Mouse (Mus musculus): Measurements from ENCODE around the gene Eif2b4. TPM values are rescaled to one million over a fixed set of nuclear protein-coding genes. Genes with fewer than 3 reads are reported as not detected.
A peak's percentile ranks its signal among the peaks of the same experiment; 100 is the strongest.

Eif2b4 gene
- polyA plus RNA-seq (2012; rRNA removed) (46.9 and 49.3 TPM in 2 replicates), polyA plus RNA-seq (2014; fragmentation: Nextera tagmentation; extraction: Ambion mirVana) (67.5 and 68.5 TPM in 2 replicates)

DNA sequence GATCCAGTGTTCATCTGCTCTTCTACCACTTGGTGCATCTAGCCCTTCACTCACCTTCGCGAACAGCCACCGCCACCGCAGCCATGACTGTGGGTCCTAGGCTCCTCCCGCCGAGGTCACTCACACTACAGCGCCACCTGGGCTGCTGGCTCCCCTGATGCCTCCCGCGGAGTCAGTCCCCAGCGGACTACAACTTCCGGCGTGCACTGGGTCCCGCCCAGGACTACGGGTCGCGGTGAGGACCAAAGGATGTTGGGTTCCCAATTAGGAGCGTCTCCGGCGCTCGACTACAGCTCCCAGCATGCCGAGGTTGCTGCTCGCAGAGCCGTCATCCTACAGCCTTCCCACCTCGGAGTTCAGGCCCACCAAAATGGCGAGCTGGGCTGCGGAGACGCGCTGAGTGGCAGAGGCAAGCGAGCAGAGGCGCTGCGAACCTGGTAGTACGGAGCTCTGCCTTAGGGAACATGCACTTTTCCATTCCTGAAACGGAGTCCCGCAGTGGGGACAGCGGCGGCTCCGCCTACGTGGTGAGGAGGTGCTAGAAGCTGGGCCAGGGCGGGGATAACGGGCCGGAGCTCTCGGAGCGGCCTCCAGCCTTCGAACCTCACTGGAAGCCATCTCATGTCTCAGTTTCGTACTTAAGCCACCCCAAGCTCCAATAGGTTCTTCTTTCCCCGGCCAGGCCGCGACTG, at the start of gene Eif2b4, which contains the start of gene Snx17:
TSS of gene Eif2b4 (minus strand) at position 492 of the 692 bp plus-strand sequence.
TSS of gene Snx17 (plus strand) at position 289 of the 692 bp plus-strand sequence.
- H3K27ac ChIP-seq (replicated peaks; ENCODE audit: low read depth, low read length) = peak within 1 kb of the TSS; percentile 82
- no peaks in the 10 kb centered on the region for H3K9me3 ChIP-seq (ENCODE audit: control insufficient read depth, low read length)
- under 1% methylated on average over 48 of the region's 48 CpGs for WGBS
- H3K4me1 ChIP-seq (ENCODE audit: control insufficient read depth, insufficient read depth, low read length) = peaks cover 16% of the 10 kb centered on the region
- DNase-seq (ENCODE audit: low spot score) (peak; percentile 99), ATAC-seq (ENCODE audit: low FRiP score, low read depth) (peak; percentile 97)
- 0 out of 2 replicates have a peak, but pooled peaks have one; percentile 20 for TF ChIP-seq POLR2A (IDR thresholded peaks at IDR 0.05; ENCODE audit: borderline replicate concordance, extremely low read depth, insufficient read depth, insufficient read length)
- H3K4me3 ChIP-seq (replicated peaks; ENCODE audit: low read length) = peak within 1 kb of the TSS; percentile 91
- no peaks in the 10 kb centered on the region for H3K27me3 ChIP-seq (ENCODE audit: control insufficient read depth, insufficient read depth, low read length)
- peaks cover 70% of the 10 kb centered on the region for H3K36me3 ChIP-seq (ENCODE audit: control insufficient read depth, insufficient read depth, low read length)
- H3K4me2 ChIP-seq (replicated peaks; ENCODE audit: low read depth, low read length, severe bottlenecking) = peak within 1 kb of the TSS; percentile 91
- H3K9ac ChIP-seq (ENCODE audit: low read depth, low read length, severe bottlenecking) = peak within 1 kb of the TSS; percentile 92

DNA sequence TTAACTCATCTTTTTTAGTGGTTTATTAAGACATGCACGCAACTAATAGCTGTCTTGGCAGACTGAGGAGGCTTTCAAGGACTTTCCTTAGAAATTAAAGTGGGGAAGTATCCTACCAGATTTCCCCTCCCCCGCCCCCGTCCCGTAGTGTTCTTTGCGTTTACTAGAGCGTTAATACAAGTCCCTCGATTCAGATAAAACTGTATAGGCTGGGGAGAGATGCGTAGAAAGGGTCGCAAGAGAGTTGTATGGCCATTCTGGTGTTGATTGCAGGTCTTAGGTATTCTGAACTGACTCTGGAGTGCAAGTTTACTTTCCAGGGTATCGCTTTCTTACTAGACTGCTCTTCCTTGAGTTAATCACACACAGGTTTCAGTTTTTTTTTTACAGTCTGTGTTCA, 49.0 kb upstream of the Eif2b4 start:
- Histone ChIP-seq H3K27me3 (ENCODE audit: control insufficient read depth, insufficient read depth, low read length) (no peaks in the 10 kb centered on the region), H3K27ac (replicated peaks; ENCODE audit: low read depth, low read length) (no peak overlapping the region), H3K4me1 (ENCODE audit: control insufficient read depth, insufficient read depth, low read length) (peaks cover 5% of the 10 kb centered on the region), H3K9me3 (ENCODE audit: control insufficient read depth, low read length) (no peaks in the 10 kb centered on the region), H3K36me3 (ENCODE audit: control insufficient read depth, insufficient read depth, low read length) (peaks cover 37% of the 10 kb centered on the region), H3K4me2 (replicated peaks; ENCODE audit: low read depth, low read length, severe bottlenecking) (peak overlapping the region; percentile 77), H3K4me3 (replicated peaks; ENCODE audit: low read length) (peak overlapping the region; percentile 99), H3K9ac (ENCODE audit: low read depth, low read length, severe bottlenecking) (peak overlapping the region; percentile 96)
- no peak for ATAC-seq (ENCODE audit: low FRiP score, low read depth)
- TF ChIP-seq POLR2A (IDR thresholded peaks at IDR 0.05; ENCODE audit: borderline replicate concordance, extremely low read depth, insufficient read depth, insufficient read length) = no peak
- WGBS = 27% methylated on average over 10 of the region's 10 CpGs
- DNase-seq (ENCODE audit: low spot score) = no peak

DNA sequence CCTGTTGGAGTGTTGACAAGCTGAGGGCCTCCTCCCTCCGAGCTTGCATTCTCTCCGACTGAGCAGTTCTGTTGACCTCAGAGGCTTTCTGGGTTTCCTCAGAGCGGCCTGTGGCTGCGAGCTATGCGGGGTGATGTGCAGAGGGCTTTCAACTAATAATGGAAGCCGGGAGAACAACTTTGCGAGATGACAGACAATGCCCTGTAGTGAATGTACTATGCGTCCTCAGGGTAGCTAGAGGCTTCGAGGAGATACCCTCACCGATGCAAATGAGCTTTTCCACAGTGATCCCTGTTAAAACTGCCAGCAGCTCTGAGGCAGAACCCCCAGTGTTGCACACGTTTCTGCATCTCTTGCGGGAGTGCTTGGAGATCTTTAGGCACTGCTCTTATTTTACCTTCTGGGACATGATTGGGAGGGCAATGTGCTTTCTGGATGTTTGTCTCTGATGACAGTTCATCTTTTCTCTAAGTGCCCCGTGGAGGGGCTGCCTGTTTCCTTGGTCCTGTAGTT, 48.3 kb upstream of the Eif2b4 start:
- DNase-seq (ENCODE audit: low spot score) = no peak
- TF ChIP-seq POLR2A (IDR thresholded peaks at IDR 0.05; ENCODE audit: borderline replicate concordance, extremely low read depth, insufficient read depth, insufficient read length) = no peak
- H3K9ac ChIP-seq (ENCODE audit: low read depth, low read length, severe bottlenecking) = peak overlapping the region; percentile 96
- peak overlapping the region; percentile 99 for H3K4me3 ChIP-seq (replicated peaks; ENCODE audit: low read length)
- no peaks in the 10 kb centered on the region for H3K9me3 ChIP-seq (ENCODE audit: control insufficient read depth, low read length)
- no peaks in the 10 kb centered on the region for H3K27me3 ChIP-seq (ENCODE audit: control insufficient read depth, insufficient read depth, low read length)
- peak; percentile 13 for ATAC-seq (ENCODE audit: low FRiP score, low read depth)
- WGBS = 3% methylated on average over 13 of the region's 13 CpGs
- peaks cover 5% of the 10 kb centered on the region for H3K4me1 ChIP-seq (ENCODE audit: control insufficient read depth, insufficient read depth, low read length)
- H3K36me3 ChIP-seq (ENCODE audit: control insufficient read depth, insufficient read depth, low read length) = peaks cover 31% of the 10 kb centered on the region
- peak overlapping the region; percentile 97 for H3K27ac ChIP-seq (replicated peaks; ENCODE audit: low read depth, low read length)
- H3K4me2 ChIP-seq (replicated peaks; ENCODE audit: low read depth, low read length, severe bottlenecking) = peak overlapping the region; percentile 77

DNA sequence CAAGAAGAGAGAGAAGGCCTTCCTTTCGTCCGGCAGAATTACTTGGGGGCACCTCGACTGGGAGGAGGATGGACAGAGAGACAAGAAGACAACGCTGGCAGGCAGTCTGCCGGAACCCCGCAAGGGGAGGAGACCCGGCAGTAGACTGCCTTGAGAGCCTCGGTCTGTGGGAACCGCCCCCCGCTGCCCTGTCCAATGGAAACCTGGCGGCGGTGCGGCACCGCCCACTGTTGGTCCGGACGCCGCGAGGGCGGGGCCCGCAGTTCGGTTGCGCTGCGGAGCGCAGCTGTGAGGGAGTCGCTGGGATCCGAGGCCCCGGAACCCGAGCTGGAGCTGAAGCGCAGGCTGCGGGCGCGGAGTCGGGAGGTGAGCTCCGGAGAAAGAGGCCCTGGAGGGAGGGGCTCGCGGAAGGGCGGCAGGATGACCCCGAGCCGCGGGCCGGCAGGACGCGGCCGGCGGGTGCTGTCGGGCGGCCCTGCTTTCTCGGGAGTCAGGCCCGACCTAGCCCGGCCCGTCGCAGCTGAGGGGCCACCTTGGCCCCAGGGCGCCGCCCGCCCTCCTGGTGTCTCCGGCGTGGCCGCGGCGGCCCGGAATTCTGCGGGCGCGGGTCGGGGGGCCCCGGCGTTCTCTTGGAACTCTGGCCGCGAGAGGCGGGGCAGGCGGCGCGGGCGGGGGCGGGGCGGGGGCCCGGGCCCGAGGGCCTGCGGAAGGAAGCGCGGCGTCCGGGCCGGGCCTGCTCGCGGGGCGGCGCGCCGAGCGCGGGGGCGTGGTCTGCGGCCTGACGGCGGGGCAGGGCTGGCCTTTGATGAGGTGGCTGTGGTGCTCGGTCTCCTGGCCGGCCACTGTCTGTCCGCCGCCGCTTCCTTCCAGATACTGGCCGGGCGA, 47.6 kb upstream of the Eif2b4 start, which contains the start of the genes Nrbp1 and Gm9970:
TSS of gene Nrbp1 (plus strand) at position 228 of the 885 bp plus-strand sequence.
TSS of gene Gm9970 (minus strand) at position 596 of the 885 bp plus-strand sequence.
- peak; percentile 97 for DNase-seq (ENCODE audit: low spot score)
- Histone ChIP-seq H3K27ac (replicated peaks; ENCODE audit: low read depth, low read length) (peak within 1 kb of the TSS; percentile 97), H3K4me2 (replicated peaks; ENCODE audit: low read depth, low read length, severe bottlenecking) (peak within 1 kb of the TSS; percentile 77), H3K36me3 (ENCODE audit: control insufficient read depth, insufficient read depth, low read length) (peaks cover 24% of the 10 kb centered on the region), H3K9me3 (ENCODE audit: control insufficient read depth, low read length) (no peaks in the 10 kb centered on the region), H3K4me1 (ENCODE audit: control insufficient read depth, insufficient read depth, low read length) (peaks cover 5% of the 10 kb centered on the region), H3K27me3 (ENCODE audit: control insufficient read depth, insufficient read depth, low read length) (no peaks in the 10 kb centered on the region), H3K9ac (ENCODE audit: low read depth, low read length, severe bottlenecking) (peak within 1 kb of the TSS; percentile 96), H3K4me3 (replicated peaks; ENCODE audit: low read length) (peak within 1 kb of the TSS; percentile 99)
- under 1% methylated on average over 59 of the region's 103 CpGs for WGBS
- peak; percentile 99 for ATAC-seq (ENCODE audit: low FRiP score, low read depth)
- peak; percentile 94 for TF ChIP-seq POLR2A (IDR thresholded peaks at IDR 0.05; ENCODE audit: borderline replicate concordance, extremely low read depth, insufficient read depth, insufficient read length)

DNA sequence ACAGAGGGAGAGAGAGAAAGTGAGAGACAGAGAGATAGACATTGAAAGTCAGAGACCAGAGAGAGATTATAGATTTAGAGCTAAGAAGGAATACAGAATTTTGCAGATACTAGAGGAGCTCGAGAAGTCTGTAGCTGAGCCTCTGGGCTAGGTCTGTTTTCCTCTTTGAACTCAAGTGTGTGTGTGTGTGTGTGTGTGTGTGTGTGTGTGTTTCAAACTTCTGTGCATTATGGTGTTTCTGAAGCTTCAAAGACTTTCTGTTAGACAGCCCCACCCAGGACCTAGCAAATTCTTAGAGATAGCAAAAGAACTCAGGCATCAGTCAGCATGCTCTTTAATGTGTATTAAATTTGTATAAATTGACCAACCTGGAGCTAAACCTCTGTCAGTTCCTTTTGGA, 33.4 kb upstream of the Eif2b4 start:
- no peaks in the 10 kb centered on the region for H3K4me1 ChIP-seq (ENCODE audit: control insufficient read depth, insufficient read depth, low read length)
- H3K4me3 ChIP-seq (replicated peaks; ENCODE audit: low read length) = no peak overlapping the region
- DNase-seq (ENCODE audit: low spot score) (no peak), ATAC-seq (ENCODE audit: low FRiP score, low read depth) (no peak)
- H3K9ac ChIP-seq (ENCODE audit: low read depth, low read length, severe bottlenecking) = no peak overlapping the region
- H3K27ac ChIP-seq (replicated peaks; ENCODE audit: low read depth, low read length) = no peak overlapping the region
- H3K27me3 ChIP-seq (ENCODE audit: control insufficient read depth, insufficient read depth, low read length) = no peaks in the 10 kb centered on the region
- no peaks in the 10 kb centered on the region for H3K9me3 ChIP-seq (ENCODE audit: control insufficient read depth, low read length)
- TF ChIP-seq POLR2A (IDR thresholded peaks at IDR 0.05; ENCODE audit: borderline replicate concordance, extremely low read depth, insufficient read depth, insufficient read length) = no peak
- H3K4me2 ChIP-seq (replicated peaks; ENCODE audit: low read depth, low read length, severe bottlenecking) = no peak overlapping the region
- WGBS = 67% methylated on average over 1 of the region's 1 CpGs
- H3K36me3 ChIP-seq (ENCODE audit: control insufficient read depth, insufficient read depth, low read length) = no peaks in the 10 kb centered on the region
